Mouse (Mus musculus): ENCODE measurements around the gene Ntm. TPM values are rescaled to one million over a fixed set of nuclear protein-coding genes. Genes with fewer than 3 reads are reported as not detected.

The Ntm gene
- polyA plus RNA-seq, 1 experiment from 2014 or later = 11.5 TPM

- DNase-seq (ENCODE audit: low spot score) = no peak
- Histone ChIP-seq H3K4me2 (ENCODE audit: low read depth, low read length) (no peak overlapping the region), H3K27me3 (ENCODE audit: control insufficient read depth, insufficient read depth, low read length) (no peaks in the 10 kb centered on the region), H3K9me3 (replicated peaks; ENCODE audit: control insufficient read depth, low read length) (no peaks in the 10 kb centered on the region), H3K36me3 (replicated peaks; ENCODE audit: control insufficient read depth, insufficient read depth, low read depth, low read length) (no peaks in the 10 kb centered on the region), H3K27ac (replicated peaks; ENCODE audit: low read depth, low read length) (no peak overlapping the region), H3K4me3 (ENCODE audit: low read depth, low read length) (no peak overlapping the region), H3K4me1 (ENCODE audit: control insufficient read depth, insufficient read depth, low read length) (no peaks in the 10 kb centered on the region), H3K9ac (replicated peaks; ENCODE audit: low read length) (no peak overlapping the region)
- ATAC-seq (replicated peaks; ENCODE audit: insufficient number of reproducible peaks, low FRiP score, low TSS enrichment, low read depth) = no peak
- WGBS = 70% methylated on average over 3 of the region's 3 CpGs
These were observed 712.1 kb downstream of the Ntm start for GRCm38 (mm10) chr9:29250813-29251212.

- no peak overlapping the region for H3K9ac ChIP-seq (replicated peaks; ENCODE audit: low read length)
- no peaks in the 10 kb centered on the region for H3K9me3 ChIP-seq (replicated peaks; ENCODE audit: control insufficient read depth, low read length)
- 64% methylated on average over 3 of the region's 3 CpGs for WGBS
- H3K36me3 ChIP-seq (replicated peaks; ENCODE audit: control insufficient read depth, insufficient read depth, low read depth, low read length) = no peaks in the 10 kb centered on the region
- no peak overlapping the region for H3K4me3 ChIP-seq (ENCODE audit: low read depth, low read length)
- DNase-seq (ENCODE audit: low spot score) (no peak), ATAC-seq (replicated peaks; ENCODE audit: insufficient number of reproducible peaks, low FRiP score, low TSS enrichment, low read depth) (no peak)
- no peak overlapping the region for H3K27ac ChIP-seq (replicated peaks; ENCODE audit: low read depth, low read length)
- no peaks in the 10 kb centered on the region for H3K27me3 ChIP-seq (ENCODE audit: control insufficient read depth, insufficient read depth, low read length)
- H3K4me2 ChIP-seq (ENCODE audit: low read depth, low read length) = no peak overlapping the region
- H3K4me1 ChIP-seq (ENCODE audit: control insufficient read depth, insufficient read depth, low read length) = no peaks in the 10 kb centered on the region
These were observed 715.1 kb downstream of the Ntm start for GRCm38 (mm10) chr9:29247812-29248211.

GRCm38 (mm10) chr9:29244006-29244405 lies 718.9 kb downstream of the Ntm start:
- ATAC-seq (replicated peaks; ENCODE audit: insufficient number of reproducible peaks, low FRiP score, low TSS enrichment, low read depth) = no peak
- H3K27me3 ChIP-seq (ENCODE audit: control insufficient read depth, insufficient read depth, low read length) = no peaks in the 10 kb centered on the region
- H3K9me3 ChIP-seq (replicated peaks; ENCODE audit: control insufficient read depth, low read length) = no peaks in the 10 kb centered on the region
- no peak overlapping the region for H3K9ac ChIP-seq (replicated peaks; ENCODE audit: low read length)
- no peak overlapping the region for H3K4me2 ChIP-seq (ENCODE audit: low read depth, low read length)
- DNase-seq (ENCODE audit: low spot score) = no peak
- 86% methylated on average over 2 of the region's 2 CpGs for WGBS
- H3K36me3 ChIP-seq (replicated peaks; ENCODE audit: control insufficient read depth, insufficient read depth, low read depth, low read length) = no peaks in the 10 kb centered on the region
- H3K4me3 ChIP-seq (ENCODE audit: low read depth, low read length) = no peak overlapping the region
- H3K4me1 ChIP-seq (ENCODE audit: control insufficient read depth, insufficient read depth, low read length) = no peaks in the 10 kb centered on the region
- no peak overlapping the region for H3K27ac ChIP-seq (replicated peaks; ENCODE audit: low read depth, low read length)

GRCm38 (mm10) chr9:29242497-29243422 lies 720.2 kb downstream of the Ntm start:
- Histone ChIP-seq H3K4me2 (ENCODE audit: low read depth, low read length) (no peak overlapping the region), H3K4me1 (ENCODE audit: control insufficient read depth, insufficient read depth, low read length) (no peaks in the 10 kb centered on the region), H3K27me3 (ENCODE audit: control insufficient read depth, insufficient read depth, low read length) (no peaks in the 10 kb centered on the region), H3K9ac (replicated peaks; ENCODE audit: low read length) (no peak overlapping the region), H3K27ac (replicated peaks; ENCODE audit: low read depth, low read length) (no peak overlapping the region), H3K4me3 (ENCODE audit: low read depth, low read length) (no peak overlapping the region), H3K36me3 (replicated peaks; ENCODE audit: control insufficient read depth, insufficient read depth, low read depth, low read length) (no peaks in the 10 kb centered on the region), H3K9me3 (replicated peaks; ENCODE audit: control insufficient read depth, low read length) (no peaks in the 10 kb centered on the region)
- 77% methylated on average over 8 of the region's 8 CpGs for WGBS
- peak; percentile 4 for DNase-seq (ENCODE audit: low spot score)
- no peak for ATAC-seq (replicated peaks; ENCODE audit: insufficient number of reproducible peaks, low FRiP score, low TSS enrichment, low read depth)

- no peaks in the 10 kb centered on the region for H3K27me3 ChIP-seq (ENCODE audit: control insufficient read depth, insufficient read depth, low read length)
- no peak overlapping the region for H3K9ac ChIP-seq (replicated peaks; ENCODE audit: low read length)
- H3K4me1 ChIP-seq (ENCODE audit: control insufficient read depth, insufficient read depth, low read length) = no peaks in the 10 kb centered on the region
- H3K4me3 ChIP-seq (ENCODE audit: low read depth, low read length) = no peak overlapping the region
- ATAC-seq (replicated peaks; ENCODE audit: insufficient number of reproducible peaks, low FRiP score, low TSS enrichment, low read depth) = no peak
- H3K4me2 ChIP-seq (ENCODE audit: low read depth, low read length) = no peak overlapping the region
- H3K9me3 ChIP-seq (replicated peaks; ENCODE audit: control insufficient read depth, low read length) = no peaks in the 10 kb centered on the region
- WGBS = 77% methylated on average over 2 of the region's 2 CpGs
- H3K36me3 ChIP-seq (replicated peaks; ENCODE audit: control insufficient read depth, insufficient read depth, low read depth, low read length) = no peaks in the 10 kb centered on the region
- no peak overlapping the region for H3K27ac ChIP-seq (replicated peaks; ENCODE audit: low read depth, low read length)
- no peak for DNase-seq (ENCODE audit: low spot score)
These were observed 722.1 kb downstream of the Ntm start for GRCm38 (mm10) chr9:29240797-29241196.

- WGBS = 90% methylated on average over 3 of the region's 3 CpGs
- no peak for ATAC-seq (replicated peaks; ENCODE audit: insufficient number of reproducible peaks, low FRiP score, low TSS enrichment, low read depth)
- no peaks in the 10 kb centered on the region for H3K4me1 ChIP-seq (ENCODE audit: control insufficient read depth, insufficient read depth, low read length)
These were observed 724.0 kb downstream of the Ntm start for GRCm38 (mm10) chr9:29238973-29239372.

GRCm38 (mm10) chr9:29236752-29237151 lies 726.2 kb downstream of the Ntm start:
- Histone ChIP-seq H3K4me1 (ENCODE audit: control insufficient read depth, insufficient read depth, low read length) (no peaks in the 10 kb centered on the region), H3K27me3 (ENCODE audit: control insufficient read depth, insufficient read depth, low read length) (no peaks in the 10 kb centered on the region), H3K4me2 (ENCODE audit: low read depth, low read length) (no peak overlapping the region), H3K36me3 (replicated peaks; ENCODE audit: control insufficient read depth, insufficient read depth, low read depth, low read length) (no peaks in the 10 kb centered on the region), H3K27ac (replicated peaks; ENCODE audit: low read depth, low read length) (no peak overlapping the region), H3K4me3 (ENCODE audit: low read depth, low read length) (no peak overlapping the region), H3K9me3 (replicated peaks; ENCODE audit: control insufficient read depth, low read length) (no peaks in the 10 kb centered on the region), H3K9ac (replicated peaks; ENCODE audit: low read length) (no peak overlapping the region)
- ATAC-seq (replicated peaks; ENCODE audit: insufficient number of reproducible peaks, low FRiP score, low TSS enrichment, low read depth) = no peak
- no peak for DNase-seq (ENCODE audit: low spot score)
- WGBS = 92% methylated on average over 3 of the region's 3 CpGs

More at GRCm38 (mm10) chr9:29238973-29239372, 724.0 kb downstream of the Ntm start:
- Histone ChIP-seq H3K27ac (replicated peaks; ENCODE audit: low read depth, low read length) (no peak overlapping the region), H3K27me3 (ENCODE audit: control insufficient read depth, insufficient read depth, low read length) (no peaks in the 10 kb centered on the region), H3K9me3 (replicated peaks; ENCODE audit: control insufficient read depth, low read length) (no peaks in the 10 kb centered on the region), H3K36me3 (replicated peaks; ENCODE audit: control insufficient read depth, insufficient read depth, low read depth, low read length) (no peaks in the 10 kb centered on the region), H3K9ac (replicated peaks; ENCODE audit: low read length) (no peak overlapping the region), H3K4me2 (ENCODE audit: low read depth, low read length) (no peak overlapping the region), H3K4me3 (ENCODE audit: low read depth, low read length) (no peak overlapping the region)
- DNase-seq (ENCODE audit: low spot score) = no peak

GRCm38 (mm10) chr9:29227747-29228146 lies 735.2 kb downstream of the Ntm start:
- ATAC-seq (replicated peaks; ENCODE audit: insufficient number of reproducible peaks, low FRiP score, low TSS enrichment, low read depth) (no peak), DNase-seq (ENCODE audit: low spot score) (no peak)
- no peak overlapping the region for H3K9ac ChIP-seq (replicated peaks; ENCODE audit: low read length)
- no peak overlapping the region for H3K4me3 ChIP-seq (ENCODE audit: low read depth, low read length)
- no peak overlapping the region for H3K27ac ChIP-seq (replicated peaks; ENCODE audit: low read depth, low read length)
- no peaks in the 10 kb centered on the region for H3K9me3 ChIP-seq (replicated peaks; ENCODE audit: control insufficient read depth, low read length)
- 91% methylated on average over 4 of the region's 4 CpGs for WGBS
- no peaks in the 10 kb centered on the region for H3K36me3 ChIP-seq (replicated peaks; ENCODE audit: control insufficient read depth, insufficient read depth, low read depth, low read length)
- H3K4me2 ChIP-seq (ENCODE audit: low read depth, low read length) = no peak overlapping the region
- no peaks in the 10 kb centered on the region for H3K4me1 ChIP-seq (ENCODE audit: control insufficient read depth, insufficient read depth, low read length)
- no peaks in the 10 kb centered on the region for H3K27me3 ChIP-seq (ENCODE audit: control insufficient read depth, insufficient read depth, low read length)
